Mouse (Mus musculus) thymus, adult 2 months (tissue): ENCODE measurements around the gene Rab23. TPM values are rescaled to one million over a fixed set of nuclear protein-coding genes. Genes with fewer than 3 reads are reported as not detected.

Experiments
- DNase-seq: peaks from one replicate; pipeline ENCODE4 v3.0.0; 2021
- H3K27ac ChIP-seq: fragments of 200-500 bp; 2 replicates; pipeline ENCODE4 v1.5.1; 2012; ENCODE audit warnings: low read length, control low read depth; ENCODE audit not compliant: control insufficient read depth, insufficient read depth
- H3K27me3 ChIP-seq: fragments of 200-500 bp; 2 replicates; pipeline ENCODE4 v1.6.1; 2012; ENCODE audit warnings: mild to moderate bottlenecking, low read length, moderate library complexity, mixed read lengths; ENCODE audit not compliant: control insufficient read depth, insufficient read depth
- H3K36me3 ChIP-seq: fragments of 200-500 bp; 2 replicates; pipeline ENCODE4 v1.6.1; 2012; ENCODE audit warnings: mild to moderate bottlenecking, low read length, moderate library complexity; ENCODE audit not compliant: control insufficient read depth, insufficient read depth
- H3K4me1 ChIP-seq: fragments of 200-500 bp; replicated peaks from 2 replicates; pipeline ENCODE4 v1.6.1; 2012; ENCODE audit warnings: low read length; ENCODE audit not compliant: control insufficient read depth, insufficient read depth
- H3K4me3 ChIP-seq: fragments of 200-500 bp; 2 replicates; pipeline ENCODE4 v1.5.1; 2012; ENCODE audit warnings: mild to moderate bottlenecking, low read length, control low read depth, moderate library complexity; ENCODE audit not compliant: control insufficient read depth, insufficient read depth
- CTCF ChIP-seq: fragments of 200-500 bp; IDR thresholded peaks from 2 replicates; pipeline ENCODE4 v1.5.1; 2012; ENCODE audit warnings: mild to moderate bottlenecking, control low read depth, low read length, moderate library complexity, borderline replicate concordance; ENCODE audit not compliant: control insufficient read depth, poor library complexity, insufficient read depth; ENCODE audit errors: extremely low read depth
- POLR2A ChIP-seq: fragments of 200-500 bp; IDR thresholded peaks from 2 replicates; pipeline ENCODE4 v1.6.1; 2012; ENCODE audit warnings: mild to moderate bottlenecking, low read length, control low read depth, moderate library complexity; ENCODE audit not compliant: control insufficient read depth, poor library complexity, insufficient read depth; ENCODE audit errors: extremely low read depth
- WGBS: fragments of 180-500 bp; shearing (Covaris S2); methylation state at CpG from one replicate; pipeline ENCODE4 v1.1.7; 2018; 5-methylcytosine and 5-hydroxymethylcytosine counted together
- polyA plus RNA-seq: library from polyadenylated mRNA; depleted of rRNA; stranded (reverse); fragments of >200 nt; gene quantifications from 2 replicates; pipeline ENCODE4 v1.2.3, GENCODE M21; 2012; rRNA removed

Rab23 gene
- polyA plus RNA-seq, 1 experiment: 3.4 TPM

DNA sequence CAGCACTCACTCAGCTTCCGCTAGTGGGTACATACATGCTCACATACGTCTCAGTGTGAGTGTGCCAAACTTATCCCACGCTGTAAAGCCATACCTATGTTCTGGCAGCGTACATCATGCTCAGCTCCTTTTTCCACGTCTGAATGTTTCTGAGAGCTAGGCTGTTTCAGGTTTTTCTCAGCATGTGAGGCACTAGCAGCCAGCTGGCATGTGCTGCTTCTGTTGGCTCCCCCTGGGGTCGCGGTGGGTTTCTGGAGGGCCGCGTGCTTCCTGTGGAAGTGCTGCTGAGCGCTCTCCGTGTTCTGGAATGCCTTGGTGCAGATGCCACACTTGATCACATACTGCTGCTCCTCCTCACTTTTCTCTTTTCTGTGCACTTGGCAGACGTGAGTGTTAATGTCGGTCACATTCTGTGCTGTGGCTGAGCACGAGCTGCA lies 56.5 kb downstream of the Rab23 start:
- no peak overlapping the region for H3K4me3 ChIP-seq
- WGBS: 95% methylated on average over 14 of the region's 14 CpGs
- TF ChIP-seq CTCF (no peak), POLR2A (no peak)
- no peak overlapping the region for H3K27ac ChIP-seq
- H3K4me1 ChIP-seq: no peaks in the 10 kb centered on the region
- no peaks in the 10 kb centered on the region for H3K27me3 ChIP-seq
- no peak for DNase-seq
- peaks cover 9% of the 10 kb centered on the region for H3K36me3 ChIP-seq

DNA sequence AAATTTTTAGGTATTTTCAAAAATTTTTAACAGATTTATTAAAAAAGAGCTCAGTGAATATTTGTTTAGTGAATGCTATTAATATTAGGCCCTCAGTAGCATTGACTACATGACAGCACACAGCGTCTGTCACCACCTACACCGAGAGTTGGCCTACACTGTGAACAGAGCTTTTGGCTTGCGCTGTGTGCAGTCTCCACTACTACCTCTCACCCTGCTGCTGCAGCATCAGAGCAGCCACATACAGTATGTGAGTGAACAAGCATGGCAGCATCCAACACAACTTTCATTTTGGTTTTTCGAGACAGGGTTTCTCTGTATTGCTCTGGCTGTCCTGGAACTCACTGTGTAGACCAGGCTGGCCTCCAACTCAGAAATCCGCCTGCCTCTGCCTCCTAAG lies 64.9 kb downstream of the Rab23 start:
- no peaks in the 10 kb centered on the region for H3K4me1 ChIP-seq
- 97% methylated on average over 5 of the region's 5 CpGs for WGBS
- no peaks in the 10 kb centered on the region for H3K27me3 ChIP-seq
- no peak for TF ChIP-seq POLR2A
- DNase-seq: no peak
- no peaks in the 10 kb centered on the region for H3K36me3 ChIP-seq
- no peak overlapping the region for H3K27ac ChIP-seq
- H3K4me3 ChIP-seq: no peak overlapping the region

DNA sequence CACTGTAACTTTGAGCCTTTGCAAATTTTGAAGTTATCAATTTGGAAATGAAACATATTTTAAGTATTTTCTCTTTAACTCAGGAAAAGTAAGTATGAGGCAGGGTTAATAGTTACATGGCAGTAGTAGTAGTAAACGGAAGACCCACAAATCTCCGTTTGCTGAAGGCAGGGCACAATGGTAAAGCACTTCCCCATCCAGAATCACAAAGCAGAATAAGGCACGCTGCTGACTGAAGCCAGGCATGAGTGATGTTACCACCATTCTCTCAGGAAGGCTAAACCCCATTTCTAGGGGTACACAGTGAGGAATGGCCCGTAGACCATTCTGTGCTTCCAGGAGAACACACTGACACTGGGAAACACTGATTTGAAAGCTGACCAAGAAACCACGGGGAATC lies 68.4 kb downstream of the Rab23 start:
- Histone ChIP-seq H3K36me3 (no peaks in the 10 kb centered on the region), H3K4me1 (no peaks in the 10 kb centered on the region), H3K27me3 (no peaks in the 10 kb centered on the region), H3K4me3 (no peak overlapping the region), H3K27ac (no peak overlapping the region)
- 66% methylated on average over 5 of the region's 5 CpGs for WGBS
- TF ChIP-seq POLR2A: no peak
- no peak for TF ChIP-seq CTCF
- DNase-seq: no peak

DNA sequence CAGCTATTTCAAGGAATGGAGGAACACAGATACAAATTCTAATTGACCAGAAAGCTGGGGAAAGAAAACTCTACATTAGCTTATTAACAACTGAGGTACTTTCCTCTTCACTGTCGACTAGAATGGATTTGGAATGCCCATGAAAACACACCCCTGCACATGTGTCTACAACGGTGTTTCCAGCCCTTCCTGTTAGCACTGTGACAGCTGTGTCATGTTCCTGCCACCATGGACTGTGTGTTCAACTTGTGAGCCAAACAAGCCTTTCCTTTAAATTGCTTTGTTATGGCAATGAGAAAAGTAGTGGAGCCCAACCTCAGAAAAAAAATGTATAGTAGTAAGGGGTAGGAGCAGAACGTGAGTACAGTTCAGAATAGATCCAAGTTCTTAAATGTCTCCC lies 68.8 kb downstream of the Rab23 start:
- Histone ChIP-seq H3K4me1 (no peaks in the 10 kb centered on the region), H3K27ac (no peak overlapping the region), H3K4me3 (no peak overlapping the region), H3K27me3 (no peaks in the 10 kb centered on the region), H3K36me3 (no peaks in the 10 kb centered on the region)
- 42% methylated on average over 3 of the region's 3 CpGs for WGBS
- no peak for DNase-seq
- TF ChIP-seq POLR2A (no peak), CTCF (no peak)

Other genes with a start within 250 kb of the Rab23 start
- 16.2 and 18.6 TPM in 2 replicates for gene Prim2, start 50.1 kb upstream of the Rab23 start, polyA plus RNA-seq
- 12.4 and 13.7 TPM in 2 replicates for gene Bag2, start 37.9 kb downstream of the Rab23 start, polyA plus RNA-seq
- 11.3 and 12.1 TPM in 2 replicates for gene Zfp451, start 94.7 kb downstream of the Rab23 start, polyA plus RNA-seq
- gene Bend6, start 187.9 kb downstream of the Rab23 start, polyA plus RNA-seq: 0.41 and 0.55 TPM in 2 replicates
- 23.1 and 24.2 TPM in 2 replicates for gene Dst, start 188.3 kb downstream of the Rab23 start, polyA plus RNA-seq